Mouse (Mus musculus): Measurements from ENCODE around the gene Dmd.

Dmd gene

DNA sequence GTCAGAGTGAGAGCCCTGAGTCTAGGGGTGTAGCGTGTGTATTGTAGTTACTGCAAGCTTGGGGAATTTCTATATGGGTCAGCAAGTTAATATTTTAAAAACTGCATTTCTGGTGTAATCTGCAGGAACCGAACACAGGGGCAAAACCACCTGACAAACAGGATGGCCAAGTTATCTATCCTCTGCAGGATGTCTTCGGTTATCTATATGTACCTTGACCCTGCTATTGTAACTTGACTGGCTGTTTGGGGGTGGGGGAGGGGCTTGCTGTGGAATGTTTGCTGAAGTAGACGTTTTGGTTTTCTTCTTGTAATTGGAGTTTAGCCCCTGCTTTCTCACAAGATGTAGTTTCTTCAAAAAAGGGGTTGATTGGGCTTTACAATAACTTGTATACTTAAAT is 2124.9 kb downstream of the Dmd start:
- no peak for DNase-seq

DNA sequence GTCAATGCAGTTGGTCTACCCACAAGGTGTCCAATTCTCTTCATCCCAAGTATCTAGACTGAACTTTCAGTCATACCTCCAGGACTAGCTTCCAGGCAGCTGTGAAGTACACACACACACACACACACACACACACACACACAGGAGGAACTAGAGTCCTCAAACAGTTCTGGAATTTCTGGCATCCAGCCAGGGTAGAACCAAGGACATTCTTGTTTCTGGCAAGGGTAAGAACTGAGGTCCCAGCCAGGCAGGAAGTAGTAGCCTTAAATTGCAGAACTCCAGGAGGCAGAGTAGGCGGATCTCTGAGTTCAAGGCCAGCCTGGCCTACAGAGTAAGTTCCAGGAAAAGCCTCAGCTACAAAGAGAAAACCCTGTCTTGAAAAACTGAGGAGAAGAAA is 2128.2 kb downstream of the Dmd start:
- peak; percentile 92 for DNase-seq

- no peak for DNase-seq
These were observed 2128.9 kb downstream of the Dmd start for GRCm38 (mm10) chrX:85077605-85078004.

DNA sequence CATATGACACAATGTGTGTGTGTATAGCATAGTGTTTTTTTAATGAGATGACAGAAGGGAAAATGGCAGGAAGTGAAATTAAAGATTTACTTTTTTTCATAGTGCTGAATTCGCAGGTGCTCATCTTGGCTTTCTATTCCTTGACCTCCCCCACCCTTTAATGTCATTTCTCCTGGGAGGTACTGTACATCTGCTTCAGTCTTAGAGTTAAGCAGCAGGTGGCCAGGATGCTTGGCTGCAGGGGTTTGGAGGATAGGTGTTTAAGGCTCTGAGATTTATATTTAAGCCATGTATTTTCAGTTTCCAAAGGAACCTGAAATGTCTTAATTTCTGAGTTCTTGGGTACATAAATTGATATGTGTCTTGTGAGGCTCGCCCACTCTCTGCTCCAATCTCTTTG is 2130.5 kb downstream of the Dmd start:
- no peak for DNase-seq

DNA sequence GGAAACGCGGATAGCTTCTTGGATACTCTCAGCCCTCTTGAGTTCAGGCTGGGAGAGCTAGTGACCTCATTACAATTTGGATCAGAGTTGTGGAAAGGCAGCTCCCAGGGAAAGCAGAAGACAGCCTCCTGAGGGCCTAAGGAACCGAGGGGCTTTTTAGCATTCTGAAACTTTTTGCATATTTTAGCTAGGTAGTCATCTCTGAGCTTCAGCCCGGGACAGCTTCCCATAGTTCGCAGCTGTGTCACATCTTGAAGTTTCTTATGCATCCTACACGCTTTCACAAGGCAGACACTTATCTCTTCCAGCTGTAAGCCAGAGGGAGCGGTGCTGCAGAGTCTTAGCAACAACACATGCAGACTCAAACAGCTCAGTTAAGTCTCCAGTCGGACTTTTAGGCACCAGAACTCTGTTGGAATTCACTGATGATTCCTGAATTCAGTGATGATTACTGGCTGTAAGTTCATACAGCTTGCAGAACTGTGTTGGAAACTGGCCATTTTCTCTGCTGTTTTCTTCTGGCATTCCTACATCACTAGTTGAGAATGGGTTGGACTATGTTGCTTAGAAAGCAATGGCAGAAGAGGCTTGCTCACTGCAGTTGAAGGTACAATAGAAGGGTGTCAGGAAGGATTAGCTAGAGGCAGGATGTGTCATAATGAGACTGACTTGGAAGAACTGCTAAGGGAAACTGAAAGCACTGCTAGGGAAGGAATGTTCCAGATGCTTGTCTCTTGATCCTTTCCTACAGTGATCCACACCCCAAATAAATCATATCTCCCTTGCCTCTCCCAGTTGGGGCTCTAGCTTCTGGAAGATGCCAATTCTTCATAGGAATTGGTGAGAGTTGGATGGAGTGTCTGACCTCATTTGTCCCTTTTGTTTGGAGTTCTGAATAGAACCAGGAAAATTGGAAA is 2135.8 kb downstream of the Dmd start:
- peak; percentile 95 for DNase-seq

- DNase-seq = no peak
These were observed 2140.8 kb downstream of the Dmd start for GRCm38 (mm10) chrX:85089506-85089905.

DNA sequence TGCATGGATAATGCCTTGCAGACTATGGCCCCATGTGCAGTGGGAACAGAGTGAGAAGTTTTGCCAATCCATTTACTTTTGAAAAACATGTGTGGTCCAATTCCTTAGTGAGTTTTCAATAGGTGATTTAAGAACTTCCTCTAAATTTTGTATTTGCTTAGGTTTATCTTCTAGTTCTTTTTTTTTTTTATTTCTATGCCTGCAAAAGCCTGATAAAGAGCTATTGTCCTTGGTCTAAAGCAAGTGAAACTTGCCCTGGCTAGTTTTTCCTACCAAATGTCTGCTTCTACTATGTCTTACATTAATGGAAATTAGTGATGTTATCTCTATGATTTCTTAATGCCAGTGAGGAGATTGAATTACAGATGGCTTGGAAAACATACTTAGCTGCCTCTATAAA is 2144.7 kb downstream of the Dmd start:
- no peak for DNase-seq

DNA sequence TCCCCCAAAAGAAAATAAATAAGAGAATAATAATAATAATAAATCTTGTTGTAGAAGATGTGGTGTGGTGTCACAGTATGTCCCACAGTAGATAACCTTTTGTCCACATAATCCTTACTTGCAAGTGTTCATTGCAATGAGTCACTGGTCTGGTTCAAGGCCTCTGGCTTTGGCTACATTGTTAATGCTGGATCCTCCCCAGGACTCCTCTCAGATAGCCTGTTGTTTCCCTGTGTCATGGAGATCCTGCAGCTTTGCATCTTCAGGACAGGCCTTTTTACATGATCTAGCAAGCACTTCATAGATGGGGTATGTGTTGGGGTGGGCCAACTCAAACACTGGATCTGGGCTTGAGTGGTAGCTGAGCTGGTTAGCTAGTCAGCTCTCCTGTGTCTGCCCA is 2150.0 kb downstream of the Dmd start:
- DNase-seq = no peak

- DNase-seq = no peak
These were observed 2163.7 kb downstream of the Dmd start for GRCm38 (mm10) chrX:85112418-85112817.

DNA sequence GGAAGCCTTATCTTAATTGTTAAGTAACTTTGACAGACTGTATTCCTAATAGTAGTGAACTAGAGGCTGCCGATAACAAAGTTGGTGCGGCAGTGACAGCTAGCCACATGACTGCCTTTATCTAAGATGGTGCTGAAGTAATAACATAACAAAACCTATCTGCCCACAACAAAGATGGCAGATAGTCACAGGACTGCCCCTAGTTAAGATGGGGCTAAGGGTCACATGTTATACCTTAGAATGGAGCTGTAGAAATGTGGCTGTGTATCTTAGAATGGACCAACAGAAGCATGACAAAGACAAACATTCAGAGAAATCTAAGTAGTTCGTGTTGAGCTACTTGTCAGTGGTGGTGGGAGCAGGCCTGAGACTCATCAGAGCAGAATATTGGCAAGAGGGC is 2184.0 kb downstream of the Dmd start:
- DNase-seq = no peak

GRCm38 (mm10) chrX:85137293-85137692 is 2188.6 kb downstream of the Dmd start:
- no peak for DNase-seq

- DNase-seq = no peak
These were observed 2222.6 kb downstream of the Dmd start for GRCm38 (mm10) chrX:85171264-85171663.

DNA sequence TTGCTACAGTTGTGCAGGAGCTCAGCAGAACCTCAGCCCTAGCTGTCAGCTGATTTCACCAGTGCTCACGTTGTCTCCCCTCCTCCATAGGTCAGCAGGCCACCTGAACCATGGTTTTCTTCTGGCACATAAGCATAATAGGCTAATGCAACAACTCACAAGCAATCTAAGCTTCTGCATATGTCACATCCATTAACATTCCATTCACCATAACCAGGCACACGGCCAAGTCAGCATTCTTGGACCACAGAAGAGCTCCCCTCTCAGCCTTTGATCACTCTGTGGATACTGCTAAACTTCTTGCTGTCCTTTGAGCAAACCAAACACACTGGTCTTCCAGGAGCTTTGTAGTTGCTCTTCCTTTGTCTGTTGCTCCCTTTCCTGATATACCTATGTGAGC is 2238.9 kb downstream of the Dmd start:
- DNase-seq = peak; percentile 91

DNA sequence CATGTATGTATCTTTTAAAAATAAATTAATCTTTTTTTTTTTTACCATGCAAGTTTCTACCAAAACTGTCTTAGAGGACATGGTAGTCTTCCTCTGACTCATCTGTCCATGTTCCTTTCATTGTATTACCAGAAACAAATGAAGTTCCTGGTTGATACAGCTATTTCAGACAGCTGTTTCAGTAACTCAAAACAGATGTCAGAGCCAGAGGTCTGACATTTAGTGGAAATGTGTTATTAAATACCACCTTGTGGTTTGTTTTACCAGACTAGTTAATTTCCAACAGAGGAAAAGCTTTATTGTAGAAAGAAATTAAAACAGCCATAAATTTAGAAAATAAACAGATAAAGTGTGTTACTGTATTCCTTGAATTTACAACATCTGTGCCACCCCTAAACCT is 2245.2 kb downstream of the Dmd start:
- no peak for DNase-seq

DNA sequence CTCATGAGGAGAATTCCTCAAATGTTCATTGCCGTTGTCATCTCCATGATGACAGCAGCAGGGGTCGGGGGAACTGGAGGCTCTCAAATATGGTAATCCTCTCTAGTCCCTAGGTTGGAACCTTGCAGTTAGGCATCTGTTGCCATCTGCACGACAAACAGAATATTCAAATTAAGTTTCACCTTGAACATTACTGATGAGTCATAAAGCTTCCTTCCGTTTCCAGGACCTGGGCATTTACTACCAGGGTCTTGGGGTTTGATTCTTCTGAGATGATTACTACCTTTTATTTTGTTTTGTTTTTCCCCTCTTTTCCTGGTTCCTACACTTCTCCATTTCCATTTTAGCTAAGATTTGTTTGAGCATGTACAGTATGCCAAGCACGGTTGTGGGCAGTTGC is 2249.0 kb downstream of the Dmd start:
- no peak for DNase-seq

- no peak for DNase-seq
These were observed 2250.7 kb downstream of the Dmd start for GRCm38 (mm10) chrX:85199398-85199797.

- no peak for DNase-seq
These were observed 2258.3 kb downstream of the Dmd start for GRCm38 (mm10) chrX:85207001-85207400.

- DNase-seq = peak; percentile 89
These were observed 2278.2 kb downstream of the Dmd start for GRCm38 (mm10) chrX:85226883-85227282.

GRCm38 (mm10) chrX:85249379-85249778 is 2300.7 kb downstream of the Dmd start, which contains the start of gene Fthl17a:
TSS of gene Fthl17a (plus strand) at chrX:85249679.
- DNase-seq = no peak
